Mouse (Mus musculus) cerebellum, postnatal 14 days (tissue): Measurements from ENCODE around the gene Ttc26.

Experiments
- DNase-seq, 2 experiments: peaks; one replicate each; pipeline ENCODE4 v3.0.0; 2021; ENCODE audit warnings: mixed read lengths in 2 of 2

Ttc26 gene

GRCm38 (mm10) chr6:38458075-38458474, 76.8 kb downstream of the Ttc26 start:
- no peak for DNase-seq

GRCm38 (mm10) chr6:38469591-38469990, 88.3 kb downstream of the Ttc26 start:
- DNase-seq: no peak
